23 mouse cellular contexts compared by ENCODE assay signal in genomic region chr11:12686717-12687116, GRCm38 (mm10).
"Had no signal": no experiment of that assay in that cellular context is flagged by ENCODE, and none has a peak within 500 bp of the region (broad histone marks: within the 10 kb centered on the region; RNA-seq: fewer than 3 reads in every experiment).

No protein-coding gene starts in this region.

- H3K4me1 ChIP-seq: embryonic facial prominence, embryonic 10.5 days; embryonic facial prominence, embryonic 12.5 days; embryonic facial prominence, embryonic 13.5 days; embryonic facial prominence, embryonic 15.5 days; forebrain, embryonic 10.5 days; forebrain, embryonic 12.5 days; forebrain, embryonic 13.5 days; forebrain, embryonic 15.5 days; heart, embryonic 10.5 days had no signal

- H3K27ac ChIP-seq: embryonic facial prominence, embryonic 10.5 days; embryonic facial prominence, embryonic 12.5 days; embryonic facial prominence, embryonic 13.5 days; embryonic facial prominence, embryonic 15.5 days; forebrain, embryonic 10.5 days; forebrain, embryonic 12.5 days; forebrain, embryonic 13.5 days; forebrain, embryonic 15.5 days; heart, adult 2 months; heart, embryonic 10.5 days had no signal

- H3K4me2 ChIP-seq: embryonic facial prominence, embryonic 12.5 days; embryonic facial prominence, embryonic 13.5 days; embryonic facial prominence, embryonic 15.5 days; forebrain, embryonic 12.5 days; forebrain, embryonic 13.5 days; forebrain, embryonic 15.5 days had no signal

- H3K4me3 ChIP-seq: embryonic facial prominence, embryonic 10.5 days; embryonic facial prominence, embryonic 12.5 days; embryonic facial prominence, embryonic 13.5 days; embryonic facial prominence, embryonic 15.5 days; erythroblast, embryonic 14.5 days; forebrain, embryonic 10.5 days; forebrain, embryonic 12.5 days; forebrain, embryonic 13.5 days; forebrain, embryonic 15.5 days; heart, adult 2 months; heart, embryonic 10.5 days had no signal

- H3K9ac ChIP-seq: embryonic facial prominence, embryonic 12.5 days; embryonic facial prominence, embryonic 13.5 days; embryonic facial prominence, embryonic 15.5 days; forebrain, embryonic 12.5 days; forebrain, embryonic 13.5 days; forebrain, embryonic 15.5 days; forebrain, postnatal 0 days had no signal

- H3K27me3 ChIP-seq: embryonic facial prominence, embryonic 12.5 days; embryonic facial prominence, embryonic 13.5 days; embryonic facial prominence, embryonic 15.5 days; forebrain, embryonic 12.5 days; forebrain, embryonic 13.5 days; forebrain, embryonic 15.5 days had no signal

- DNase-seq: cerebellum, adult 9-11 months; cerebellum, postnatal 10 days; cerebellum, postnatal 14 days; cerebellum, postnatal 25 days; cerebellum, postnatal 36 days; embryo, embryonic 11 days; forebrain, postnatal 0 days; gastrocnemius, postnatal 10 days; gastrocnemius, postnatal 14 days; gastrocnemius, postnatal 25 days; gastrocnemius, postnatal 36 days; heart, adult 18-20 months; heart, adult 2 months had no signal

- H3K36me3 ChIP-seq: embryonic facial prominence, embryonic 10.5 days; embryonic facial prominence, embryonic 12.5 days; embryonic facial prominence, embryonic 13.5 days; embryonic facial prominence, embryonic 15.5 days; forebrain, embryonic 10.5 days; forebrain, embryonic 12.5 days; forebrain, embryonic 15.5 days; heart, embryonic 10.5 days had no signal

- H3K9me3 ChIP-seq: embryonic facial prominence, embryonic 10.5 days; embryonic facial prominence, embryonic 12.5 days; embryonic facial prominence, embryonic 13.5 days; embryonic facial prominence, embryonic 15.5 days; forebrain, embryonic 10.5 days; forebrain, embryonic 12.5 days; forebrain, embryonic 13.5 days; forebrain, embryonic 15.5 days; heart, embryonic 10.5 days had no signal
